Mouse (Mus musculus): ENCODE measurements around the gene 1300017J02Rik. TPM values are rescaled to one million over a fixed set of nuclear protein-coding genes. Genes with fewer than 3 reads are reported as not detected.

The 1300017J02Rik gene
- polyA plus RNA-seq, 1 experiment from 2014 or later = 2.5 TPM

GRCm38 (mm10) chr9:103302239-103302638 lies 2.6 kb downstream of the 1300017J02Rik start:
- WGBS = 88% methylated on average over 4 of the region's 4 CpGs
- Histone ChIP-seq H3K27ac (replicated peaks) (no peak overlapping the region), H3K9me3 (no peaks in the 10 kb centered on the region), H3K9ac (replicated peaks) (no peak overlapping the region), H3K4me2 (replicated peaks) (no peak overlapping the region), H3K36me3 (peaks cover 4% of the 10 kb centered on the region), H3K4me3 (no peak overlapping the region), H3K27me3 (no peaks in the 10 kb centered on the region), H3K4me1 (peaks cover 18% of the 10 kb centered on the region)
- no peak for ATAC-seq (ENCODE audit: low FRiP score, low read depth)

- WGBS = 93% methylated on average over 8 of the region's 8 CpGs
These were observed 3.8 kb downstream of the 1300017J02Rik start for GRCm38 (mm10) chr9:103301086-103301485.

GRCm38 (mm10) chr9:103294507-103294906 lies 10.4 kb downstream of the 1300017J02Rik start:
- no peaks in the 10 kb centered on the region for H3K9me3 ChIP-seq
- ATAC-seq (ENCODE audit: low FRiP score, low read depth) = no peak
- H3K36me3 ChIP-seq = no peaks in the 10 kb centered on the region
- H3K27ac ChIP-seq (replicated peaks) = no peak overlapping the region
- H3K4me3 ChIP-seq = no peak overlapping the region
- no peaks in the 10 kb centered on the region for H3K27me3 ChIP-seq
- no peaks in the 10 kb centered on the region for H3K4me1 ChIP-seq
- H3K4me2 ChIP-seq (replicated peaks) = no peak overlapping the region
- no peak overlapping the region for H3K9ac ChIP-seq (replicated peaks)
- 95% methylated on average over 2 of the region's 2 CpGs for WGBS

More at GRCm38 (mm10) chr9:103301086-103301485, 3.8 kb downstream of the 1300017J02Rik start:
- Histone ChIP-seq H3K36me3 (no peaks in the 10 kb centered on the region), H3K4me3 (no peak overlapping the region), H3K4me2 (replicated peaks) (no peak overlapping the region), H3K27ac (replicated peaks) (no peak overlapping the region), H3K4me1 (peaks cover 8% of the 10 kb centered on the region; the same call in 1 of the 2 replicates), H3K27me3 (no peaks in the 10 kb centered on the region), H3K9ac (replicated peaks) (no peak overlapping the region), H3K9me3 (no peaks in the 10 kb centered on the region)
- no peak for ATAC-seq (ENCODE audit: low FRiP score, low read depth)

GRCm38 (mm10) chr9:103288489-103289180 lies 16.2 kb downstream of the 1300017J02Rik start:
- Histone ChIP-seq H3K9me3 (no peaks in the 10 kb centered on the region), H3K4me3 (no peak overlapping the region), H3K9ac (replicated peaks) (no peak overlapping the region), H3K36me3 (no peaks in the 10 kb centered on the region), H3K4me1 (no peaks in the 10 kb centered on the region), H3K27me3 (no peaks in the 10 kb centered on the region), H3K27ac (replicated peaks) (no peak overlapping the region), H3K4me2 (replicated peaks) (no peak overlapping the region)
- ATAC-seq (ENCODE audit: low FRiP score, low read depth) = no peak
- 90% methylated on average over 13 of the region's 13 CpGs for WGBS

- H3K4me2 ChIP-seq (replicated peaks) = no peak overlapping the region
- H3K4me3 ChIP-seq = no peak overlapping the region
- no peaks in the 10 kb centered on the region for H3K9me3 ChIP-seq
- H3K27ac ChIP-seq (replicated peaks) = no peak overlapping the region
- no peaks in the 10 kb centered on the region for H3K4me1 ChIP-seq
- no peaks in the 10 kb centered on the region for H3K36me3 ChIP-seq
- ATAC-seq (ENCODE audit: low FRiP score, low read depth) = no peak
- H3K9ac ChIP-seq (replicated peaks) = no peak overlapping the region
- H3K27me3 ChIP-seq = no peaks in the 10 kb centered on the region
- WGBS = 81% methylated on average over 19 of the region's 19 CpGs
These were observed 16.9 kb downstream of the 1300017J02Rik start for GRCm38 (mm10) chr9:103287840-103288488.

GRCm38 (mm10) chr9:103286901-103287422 lies 17.9 kb downstream of the 1300017J02Rik start:
- Histone ChIP-seq H3K27ac (replicated peaks) (no peak overlapping the region), H3K4me2 (replicated peaks) (no peak overlapping the region), H3K36me3 (no peaks in the 10 kb centered on the region), H3K9ac (replicated peaks) (no peak overlapping the region), H3K4me3 (no peak overlapping the region), H3K4me1 (no peaks in the 10 kb centered on the region), H3K9me3 (no peaks in the 10 kb centered on the region), H3K27me3 (no peaks in the 10 kb centered on the region)
- no peak for ATAC-seq (ENCODE audit: low FRiP score, low read depth)
- WGBS = 85% methylated on average over 13 of the region's 13 CpGs

- ATAC-seq (ENCODE audit: low FRiP score, low read depth) = no peak
- Histone ChIP-seq H3K4me3 (no peak overlapping the region), H3K9me3 (no peaks in the 10 kb centered on the region), H3K27ac (replicated peaks) (no peak overlapping the region), H3K4me2 (replicated peaks) (no peak overlapping the region), H3K27me3 (no peaks in the 10 kb centered on the region), H3K9ac (replicated peaks) (no peak overlapping the region), H3K4me1 (no peaks in the 10 kb centered on the region), H3K36me3 (no peaks in the 10 kb centered on the region)
- WGBS = 64% methylated on average over 4 of the region's 4 CpGs
These were observed 18.5 kb downstream of the 1300017J02Rik start for GRCm38 (mm10) chr9:103286396-103286795.

GRCm38 (mm10) chr9:103276876-103277275 lies 28.0 kb downstream of the 1300017J02Rik start:
- 87% methylated on average over 6 of the region's 6 CpGs for WGBS
- no peak overlapping the region for H3K9ac ChIP-seq (replicated peaks)
- no peak overlapping the region for H3K27ac ChIP-seq (replicated peaks)
- no peaks in the 10 kb centered on the region for H3K9me3 ChIP-seq
- no peaks in the 10 kb centered on the region for H3K27me3 ChIP-seq
- no peak for ATAC-seq (ENCODE audit: low FRiP score, low read depth)
- H3K4me2 ChIP-seq (replicated peaks) = no peak overlapping the region
- no peak overlapping the region for H3K4me3 ChIP-seq
- no peaks in the 10 kb centered on the region for H3K4me1 ChIP-seq
- no peaks in the 10 kb centered on the region for H3K36me3 ChIP-seq

- no peak overlapping the region for H3K4me3 ChIP-seq
- H3K36me3 ChIP-seq = no peaks in the 10 kb centered on the region
- ATAC-seq (ENCODE audit: low FRiP score, low read depth) = no peak
- H3K9me3 ChIP-seq = no peaks in the 10 kb centered on the region
- H3K27me3 ChIP-seq = no peaks in the 10 kb centered on the region
- no peak overlapping the region for H3K4me2 ChIP-seq (replicated peaks)
- no peaks in the 10 kb centered on the region for H3K4me1 ChIP-seq
- 73% methylated on average over 1 of the region's 1 CpGs for WGBS
- no peak overlapping the region for H3K27ac ChIP-seq (replicated peaks)
- H3K9ac ChIP-seq (replicated peaks) = no peak overlapping the region
These were observed 29.2 kb downstream of the 1300017J02Rik start for GRCm38 (mm10) chr9:103275676-103276075.

- 90% methylated on average over 8 of the region's 8 CpGs for WGBS
- Histone ChIP-seq H3K4me1 (no peaks in the 10 kb centered on the region), H3K9ac (replicated peaks) (no peak overlapping the region), H3K27me3 (no peaks in the 10 kb centered on the region), H3K9me3 (no peaks in the 10 kb centered on the region), H3K4me3 (no peak overlapping the region), H3K27ac (replicated peaks) (no peak overlapping the region), H3K4me2 (replicated peaks) (no peak overlapping the region), H3K36me3 (no peaks in the 10 kb centered on the region)
- no peak for ATAC-seq (ENCODE audit: low FRiP score, low read depth)
These were observed 30.1 kb downstream of the 1300017J02Rik start for GRCm38 (mm10) chr9:103274819-103275218.

- no peak overlapping the region for H3K27ac ChIP-seq (replicated peaks)
- no peak overlapping the region for H3K9ac ChIP-seq (replicated peaks)
- no peaks in the 10 kb centered on the region; the same call in 1 of the 2 replicates for H3K27me3 ChIP-seq
- WGBS = 44% methylated on average over 4 of the region's 4 CpGs
- no peaks in the 10 kb centered on the region for H3K36me3 ChIP-seq
- ATAC-seq (ENCODE audit: low FRiP score, low read depth) = no peak
- H3K4me2 ChIP-seq (replicated peaks) = no peak overlapping the region
- H3K9me3 ChIP-seq = no peaks in the 10 kb centered on the region
- no peak overlapping the region for H3K4me3 ChIP-seq
- no peaks in the 10 kb centered on the region for H3K4me1 ChIP-seq
These were observed 33.8 kb downstream of the 1300017J02Rik start for GRCm38 (mm10) chr9:103271104-103271503.

- Histone ChIP-seq H3K9me3 (no peaks in the 10 kb centered on the region), H3K9ac (replicated peaks) (no peak overlapping the region), H3K4me3 (no peak overlapping the region), H3K4me2 (replicated peaks) (no peak overlapping the region), H3K27me3 (no peaks in the 10 kb centered on the region; the same call in 1 of the 2 replicates), H3K4me1 (no peaks in the 10 kb centered on the region), H3K36me3 (no peaks in the 10 kb centered on the region), H3K27ac (replicated peaks) (no peak overlapping the region)
- 88% methylated on average over 4 of the region's 4 CpGs for WGBS
- no peak for ATAC-seq (ENCODE audit: low FRiP score, low read depth)
These were observed 39.1 kb downstream of the 1300017J02Rik start for GRCm38 (mm10) chr9:103265778-103266177.

Data from midbrain, embryonic 12.5 days (tissue).